Mouse (Mus musculus): ENCODE results near the gene Zbtb46. TPM values are rescaled to one million over a fixed set of nuclear protein-coding genes. Genes with fewer than 3 reads are reported as not detected.

The Zbtb46 gene
- polyA plus RNA-seq, 1 experiment: 1.6 TPM

- 67% methylated on average over 2 of the region's 2 CpGs for WGBS
- DNase-seq (ENCODE audit: low read depth, low spot score): no peak
Measured at GRCm38 (mm10) chr2:181470285-181470684, 11.1 kb upstream of the Zbtb46 start.

GRCm38 (mm10) chr2:181465423-181465822 is 6.2 kb upstream of the Zbtb46 start:
- no peak for DNase-seq (ENCODE audit: low read depth, low spot score)
- WGBS: 49% methylated on average over 3 of the region's 3 CpGs

GRCm38 (mm10) chr2:181463008-181463738 is 3.9 kb upstream of the Zbtb46 start:
- DNase-seq (ENCODE audit: low read depth, low spot score): no peak
- WGBS: 34% methylated on average over 7 of the region's 7 CpGs

GRCm38 (mm10) chr2:181462604-181463003 is 3.4 kb upstream of the Zbtb46 start:
- 92% methylated on average over 1 of the region's 1 CpGs for WGBS
- no peak for DNase-seq (ENCODE audit: low read depth, low spot score)

GRCm38 (mm10) chr2:181461536-181462100 is 2.4 kb upstream of the Zbtb46 start:
- WGBS: 51% methylated on average over 1 of the region's 1 CpGs

GRCm38 (mm10) chr2:181459673-181460621 is 721 bp upstream of the Zbtb46 start:
- 3% methylated on average over 71 of the region's 71 CpGs for whole genome bisulfite sequencing
- no peak for DNase-seq (ENCODE audit: low read depth, low spot score)

More at GRCm38 (mm10) chr2:181461536-181462100, 2.4 kb upstream of the Zbtb46 start:
- no peak for DNase-seq (ENCODE audit: low read depth, low spot score)

- DNase-seq (ENCODE audit: low read depth, low spot score): no peak
- WGBS: 1% methylated on average over 69 of the region's 72 CpGs
Measured at GRCm38 (mm10) chr2:181458411-181459152, 644 bp downstream of the Zbtb46 start.

- 7% methylated on average over 15 of the region's 15 CpGs for WGBS
- DNase-seq (ENCODE audit: low read depth, low spot score): no peak
Measured at GRCm38 (mm10) chr2:181457831-181458230, 1.4 kb downstream of the Zbtb46 start.

GRCm38 (mm10) chr2:181455899-181456298 is 3.3 kb downstream of the Zbtb46 start:
- 78% methylated on average over 2 of the region's 2 CpGs for WGBS
- DNase-seq (ENCODE audit: low read depth, low spot score): no peak

- WGBS: 50% methylated on average over 1 of the region's 1 CpGs
- no peak for DNase-seq (ENCODE audit: low read depth, low spot score)
Measured at GRCm38 (mm10) chr2:181453274-181453673, 6.0 kb downstream of the Zbtb46 start.

- DNase-seq (ENCODE audit: low read depth, low spot score): no peak
- 63% methylated on average over 4 of the region's 4 CpGs for WGBS
Measured at GRCm38 (mm10) chr2:181452181-181452580, 7.0 kb downstream of the Zbtb46 start.

- 77% methylated on average over 2 of the region's 2 CpGs for WGBS
Measured at GRCm38 (mm10) chr2:181443016-181443415, 16.2 kb downstream of the Zbtb46 start.

GRCm38 (mm10) chr2:181438176-181438575 is 21.1 kb downstream of the Zbtb46 start:
- WGBS: 75% methylated on average over 4 of the region's 4 CpGs
- DNase-seq (ENCODE audit: low read depth, low spot score): no peak

More at GRCm38 (mm10) chr2:181443016-181443415, 16.2 kb downstream of the Zbtb46 start:
- no peak for DNase-seq (ENCODE audit: low read depth, low spot score)

GRCm38 (mm10) chr2:181436246-181436645 is 23.0 kb downstream of the Zbtb46 start:
- WGBS: 57% methylated on average over 2 of the region's 2 CpGs
- DNase-seq (ENCODE audit: low read depth, low spot score): no peak

- DNase-seq (ENCODE audit: low read depth, low spot score): no peak
- 76% methylated on average over 9 of the region's 9 CpGs for WGBS
Measured at GRCm38 (mm10) chr2:181423834-181424233, 35.4 kb downstream of the Zbtb46 start.

- no peak for DNase-seq (ENCODE audit: low read depth, low spot score)
- 74% methylated on average over 4 of the region's 4 CpGs for WGBS
Measured at GRCm38 (mm10) chr2:181420903-181421638, 38.2 kb downstream of the Zbtb46 start.

GRCm38 (mm10) chr2:181420426-181420825 is 38.8 kb downstream of the Zbtb46 start:
- DNase-seq (ENCODE audit: low read depth, low spot score): no peak
- WGBS: 84% methylated on average over 4 of the region's 4 CpGs

GRCm38 (mm10) chr2:181419359-181419758 is 39.9 kb downstream of the Zbtb46 start:
- 72% methylated on average over 7 of the region's 7 CpGs for WGBS
- DNase-seq (ENCODE audit: low read depth, low spot score): no peak

- no peak for DNase-seq (ENCODE audit: low read depth, low spot score)
- 16% methylated on average over 3 of the region's 3 CpGs for WGBS
Measured at GRCm38 (mm10) chr2:181415945-181416344, 43.3 kb downstream of the Zbtb46 start.
